Mouse (Mus musculus): Measurements from ENCODE around the gene B130006D01Rik.

DNA sequence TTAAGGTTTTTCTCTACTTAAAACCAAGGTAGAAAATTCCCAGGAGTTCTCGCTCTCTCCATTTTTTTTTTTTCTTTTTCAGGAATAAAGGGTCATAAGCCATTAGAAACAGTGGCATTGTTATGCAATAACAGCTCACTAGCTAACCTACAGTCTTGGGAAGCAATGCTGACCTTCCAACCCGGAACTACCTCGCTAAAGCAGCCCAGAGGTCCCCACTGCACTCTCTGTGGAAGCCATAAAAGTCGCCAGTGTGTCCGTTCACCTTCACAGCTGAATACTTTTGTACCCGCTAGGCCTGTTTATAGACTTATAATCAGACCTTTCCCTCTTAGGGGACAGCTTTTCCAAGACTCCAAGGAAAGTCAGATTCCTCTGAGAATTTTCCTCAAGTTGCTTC lies 44.9 kb downstream of the B130006D01Rik start:
- no peak for TF ChIP-seq POLR2A (IDR thresholded peaks at IDR 0.05; ENCODE audit: control insufficient read depth, low read depth, low read length)
- no peak for TF ChIP-seq CTCF (IDR thresholded peaks at IDR 0.05; ENCODE audit: control insufficient read depth, insufficient read depth, insufficient replicate concordance, low read depth, low read length)
